Mouse (Mus musculus) T-helper 17 cell (primary cell): ENCODE data around the gene Syf2.

Source experiments
- in situ Hi-C, 2 experiments: fragments of 300-600 bp; cut with MboI, MseI; formaldehyde crosslinking; loops; 1 replicate in 1 of 2; 2 replicates in 1 of 2; pipeline ENCODE4 v1.15.1; 2025; ENCODE audit warnings: high pct_unique_total_duplicates in 2 of 2

The Syf2 gene

GRCm38 (mm10) chr4:134922111-134922924, 8.4 kb upstream of the Syf2 start:
- in situ Hi-C loops = loop anchor here in 1 of 2 experiments (25.0 kb wide), 1 partner anchor 1235 kb away; no protein-coding TSS in a partner anchor

GRCm38 (mm10) chr4:134922925-134923244, 7.8 kb upstream of the Syf2 start:
- in situ Hi-C loops = loop anchor here in 1 of 2 experiments (25.0 kb wide), 1 partner anchor 1236 kb away; no protein-coding TSS in a partner anchor

GRCm38 (mm10) chr4:134923258-134924018, 7.3 kb upstream of the Syf2 start, which contains the start of gene Rsrp1:
Gene Rsrp1, plus strand, starts transcription at chr4:134923592.
- in situ Hi-C loops = loop anchor here in 1 of 2 experiments (25.0 kb wide), 1 partner anchor 1236 kb away; no protein-coding TSS in a partner anchor

GRCm38 (mm10) chr4:134924019-134924741, 6.5 kb upstream of the Syf2 start:
- in situ Hi-C loops = loop anchor here in 1 of 2 experiments (25.0 kb wide), 1 partner anchor 1237 kb away; no protein-coding TSS in a partner anchor

- in situ Hi-C loops = no loop called here
These were observed 5.5 kb upstream of the Syf2 start for GRCm38 (mm10) chr4:134925206-134925605.

- in situ Hi-C loops = no loop called here
These were observed 2.8 kb upstream of the Syf2 start for GRCm38 (mm10) chr4:134927815-134928463.

GRCm38 (mm10) chr4:134928464-134928836, 2.2 kb upstream of the Syf2 start:
- in situ Hi-C loops = no loop called here

- in situ Hi-C loops = no loop called here
These were observed 1.2 kb upstream of the Syf2 start for GRCm38 (mm10) chr4:134929536-134929935.

GRCm38 (mm10) chr4:134930190-134930589, 508 bp upstream of the Syf2 start:
- in situ Hi-C loops = no loop called here

GRCm38 (mm10) chr4:134937240-134938176, 6.8 kb downstream of the Syf2 start:
- in situ Hi-C loops = no loop called here

GRCm38 (mm10) chr4:134939900-134940299, 9.2 kb downstream of the Syf2 start:
- in situ Hi-C loops = no loop called here

- in situ Hi-C loops = no loop called here
These were observed 13.2 kb downstream of the Syf2 start for GRCm38 (mm10) chr4:134943758-134944538.

- in situ Hi-C loops = no loop called here
These were observed 15.5 kb downstream of the Syf2 start for GRCm38 (mm10) chr4:134946024-134946744.

GRCm38 (mm10) chr4:134950518-134951091, 19.9 kb downstream of the Syf2 start:
- in situ Hi-C loops = no loop called here

GRCm38 (mm10) chr4:134954461-134954860, 23.8 kb downstream of the Syf2 start:
- in situ Hi-C loops = no loop called here

- in situ Hi-C loops = no loop called here
These were observed 24.5 kb downstream of the Syf2 start for GRCm38 (mm10) chr4:134955196-134955595.

- in situ Hi-C loops = no loop called here
These were observed 25.1 kb downstream of the Syf2 start for GRCm38 (mm10) chr4:134955845-134956244.

GRCm38 (mm10) chr4:134956328-134956727, 25.6 kb downstream of the Syf2 start:
- in situ Hi-C loops = no loop called here
